Mouse (Mus musculus) limb, embryonic 12.5 days (tissue): ENCODE data around the gene Bco1. TPM values are rescaled to one million over a fixed set of nuclear protein-coding genes. Genes with fewer than 3 reads are reported as not detected.

ENCODE experiments used
- ATAC-seq: fragments of 200-750 bp; cut with Nextera tagmentation; 2 replicates; pipeline ENCODE4 v1.8.0; 2017; ENCODE audit warnings: low read depth, moderate TSS enrichment; ENCODE audit not compliant: insufficient number of reproducible peaks, insufficient read depth, low FRiP score, low TSS enrichment
- H3K27ac ChIP-seq: fragments of 300-500 bp; sonication (generic); 2 replicates; pipeline ENCODE4 v1.5.1; 2016; ENCODE audit warnings: mild to moderate bottlenecking, moderate library complexity
- H3K27me3 ChIP-seq: fragments of 300-500 bp; sonication (generic); 2 replicates; pipeline ENCODE4 v1.6.1; 2016; ENCODE audit warnings: mild to moderate bottlenecking, moderate library complexity
- H3K36me3 ChIP-seq: fragments of 300-500 bp; sonication (generic); 2 replicates; pipeline ENCODE4 v1.6.1; 2016; ENCODE audit warnings: mild to moderate bottlenecking, moderate library complexity
- H3K4me1 ChIP-seq: fragments of 300-500 bp; sonication (generic); replicated peaks from 2 replicates; pipeline ENCODE4 v1.6.1; 2016
- H3K4me2 ChIP-seq: fragments of 300-500 bp; sonication (generic); 2 replicates; pipeline ENCODE4 v1.6.1; 2016; ENCODE audit warnings: mild to moderate bottlenecking, moderate library complexity
- H3K4me3 ChIP-seq: fragments of 300-500 bp; sonication (generic); replicated peaks from 2 replicates; pipeline ENCODE4 v1.5.1; 2016; ENCODE audit warnings: mild to moderate bottlenecking
- H3K9ac ChIP-seq: fragments of 300-500 bp; sonication (generic); replicated peaks from 2 replicates; pipeline ENCODE4 v1.6.1; 2016; ENCODE audit warnings: mild to moderate bottlenecking, moderate library complexity
- H3K9me3 ChIP-seq: fragments of 300-500 bp; sonication (generic); 2 replicates; pipeline ENCODE4 v1.6.1; 2016; ENCODE audit warnings: mild to moderate bottlenecking, moderate library complexity
- WGBS: fragments of 180-500 bp; shearing (Covaris S2); methylation state at CpG from one replicate; pipeline ENCODE4 v1.1.7; 2016; 5-methylcytosine and 5-hydroxymethylcytosine counted together
- polyA plus RNA-seq: library from polyadenylated mRNA; unstranded; fragments of >200 nt; fragmentation: Nextera tagmentation; extraction: Ambion mirVana; gene quantifications from 2 replicates; pipeline ENCODE4 v1.2.1, GENCODE M21; 2016

Gene Bco1
- polyA plus RNA-seq, 1 experiment from 2014 or later: 0.14 TPM

GRCm38 (mm10) chr8:117116534-117116933 is 20.9 kb downstream of the Bco1 start:
- Histone ChIP-seq H3K27me3 (no peaks in the 10 kb centered on the region), H3K36me3 (no peaks in the 10 kb centered on the region)
- 73% methylated on average over 7 of the region's 7 CpGs for WGBS

GRCm38 (mm10) chr8:117118409-117118808 is 22.8 kb downstream of the Bco1 start:
- Histone ChIP-seq H3K4me2 (no peak overlapping the region), H3K27ac (no peak overlapping the region), H3K36me3 (no peaks in the 10 kb centered on the region), H3K4me1 (0 out of 2 replicates have a peak, but pooled peaks cover 8% of the 10 kb centered on the region), H3K27me3 (no peaks in the 10 kb centered on the region), H3K4me3 (no peak overlapping the region), H3K9ac (no peak overlapping the region), H3K9me3 (no peaks in the 10 kb centered on the region)
- no peak for ATAC-seq
- WGBS: 93% methylated on average over 9 of the region's 9 CpGs

More at GRCm38 (mm10) chr8:117116534-117116933, 20.9 kb downstream of the Bco1 start:
- no peak for ATAC-seq
- 0 out of 2 replicates have a peak, but pooled peaks cover 13% of the 10 kb centered on the region for H3K4me1 ChIP-seq
- no peak overlapping the region for H3K27ac ChIP-seq
- no peaks in the 10 kb centered on the region for H3K9me3 ChIP-seq
- no peak overlapping the region for H3K9ac ChIP-seq
- no peak overlapping the region for H3K4me3 ChIP-seq
- no peak overlapping the region for H3K4me2 ChIP-seq

- Histone ChIP-seq H3K27ac (no peak overlapping the region), H3K4me3 (no peak overlapping the region), H3K9me3 (no peaks in the 10 kb centered on the region), H3K27me3 (no peaks in the 10 kb centered on the region), H3K4me1 (no peaks in the 10 kb centered on the region), H3K9ac (no peak overlapping the region), H3K36me3 (no peaks in the 10 kb centered on the region), H3K4me2 (no peak overlapping the region)
- WGBS: 42% methylated on average over 8 of the region's 8 CpGs
- no peak for ATAC-seq
Measured at GRCm38 (mm10) chr8:117121277-117121676, 25.6 kb downstream of the Bco1 start.

- H3K4me2 ChIP-seq: no peak overlapping the region
- no peak overlapping the region for H3K4me3 ChIP-seq
- H3K36me3 ChIP-seq: no peaks in the 10 kb centered on the region
- no peak for ATAC-seq
- no peaks in the 10 kb centered on the region for H3K4me1 ChIP-seq
- 71% methylated on average over 13 of the region's 13 CpGs for WGBS
- no peaks in the 10 kb centered on the region for H3K9me3 ChIP-seq
- H3K27ac ChIP-seq: no peak overlapping the region
- no peaks in the 10 kb centered on the region for H3K27me3 ChIP-seq
- H3K9ac ChIP-seq: no peak overlapping the region
Measured at GRCm38 (mm10) chr8:117123850-117124633, 28.4 kb downstream of the Bco1 start.

- Histone ChIP-seq H3K27ac (no peak overlapping the region), H3K4me3 (no peak overlapping the region), H3K4me2 (no peak overlapping the region), H3K36me3 (no peaks in the 10 kb centered on the region), H3K9ac (no peak overlapping the region), H3K27me3 (no peaks in the 10 kb centered on the region), H3K4me1 (no peaks in the 10 kb centered on the region), H3K9me3 (no peaks in the 10 kb centered on the region)
- ATAC-seq: no peak
- 98% methylated on average over 3 of the region's 3 CpGs for whole genome bisulfite sequencing
Measured at GRCm38 (mm10) chr8:117125854-117126253, 30.2 kb downstream of the Bco1 start.

GRCm38 (mm10) chr8:117126411-117126810 is 30.8 kb downstream of the Bco1 start:
- WGBS: 95% methylated on average over 3 of the region's 3 CpGs

GRCm38 (mm10) chr8:117127063-117127462 is 31.4 kb downstream of the Bco1 start:
- Histone ChIP-seq H3K9me3 (no peaks in the 10 kb centered on the region), H3K4me3 (no peak overlapping the region), H3K27me3 (no peaks in the 10 kb centered on the region), H3K4me2 (no peak overlapping the region), H3K4me1 (no peaks in the 10 kb centered on the region), H3K9ac (no peak overlapping the region), H3K36me3 (no peaks in the 10 kb centered on the region), H3K27ac (no peak overlapping the region)
- 84% methylated on average over 8 of the region's 8 CpGs for WGBS
- ATAC-seq: no peak

More at GRCm38 (mm10) chr8:117126411-117126810, 30.8 kb downstream of the Bco1 start:
- Histone ChIP-seq H3K27me3 (no peaks in the 10 kb centered on the region), H3K9ac (no peak overlapping the region), H3K36me3 (no peaks in the 10 kb centered on the region), H3K4me2 (no peak overlapping the region), H3K9me3 (no peaks in the 10 kb centered on the region), H3K4me3 (no peak overlapping the region), H3K4me1 (no peaks in the 10 kb centered on the region), H3K27ac (no peak overlapping the region)
- no peak for ATAC-seq

DNA sequence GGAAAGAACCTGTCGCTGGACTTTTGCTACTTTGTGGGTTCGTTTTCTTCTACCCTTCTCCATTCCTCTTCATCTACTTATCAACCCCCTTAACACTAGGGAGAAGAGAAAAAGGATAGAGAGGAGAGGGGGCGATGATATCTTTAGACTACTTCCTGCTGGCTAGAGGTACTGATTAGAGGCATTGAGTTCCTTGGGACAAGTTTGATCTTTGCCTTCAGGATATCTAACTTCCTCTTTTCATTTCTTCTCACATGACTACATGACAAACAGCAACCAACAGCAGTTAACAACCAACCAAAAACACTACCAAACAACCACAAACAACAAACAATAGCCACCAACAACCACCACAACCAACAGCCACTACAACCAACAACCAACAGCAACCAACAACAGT is 38.0 kb downstream of the Bco1 start:
- no peak for ATAC-seq
- H3K4me3 ChIP-seq: no peak overlapping the region
- H3K4me1 ChIP-seq: no peaks in the 10 kb centered on the region
- no peaks in the 10 kb centered on the region for H3K36me3 ChIP-seq
- H3K9me3 ChIP-seq: no peaks in the 10 kb centered on the region
- H3K27ac ChIP-seq: no peak overlapping the region
- WGBS: 88% methylated on average over 3 of the region's 3 CpGs
- H3K4me2 ChIP-seq: no peak overlapping the region
- H3K9ac ChIP-seq: no peak overlapping the region
- H3K27me3 ChIP-seq: peaks cover 14% of the 10 kb centered on the region

DNA sequence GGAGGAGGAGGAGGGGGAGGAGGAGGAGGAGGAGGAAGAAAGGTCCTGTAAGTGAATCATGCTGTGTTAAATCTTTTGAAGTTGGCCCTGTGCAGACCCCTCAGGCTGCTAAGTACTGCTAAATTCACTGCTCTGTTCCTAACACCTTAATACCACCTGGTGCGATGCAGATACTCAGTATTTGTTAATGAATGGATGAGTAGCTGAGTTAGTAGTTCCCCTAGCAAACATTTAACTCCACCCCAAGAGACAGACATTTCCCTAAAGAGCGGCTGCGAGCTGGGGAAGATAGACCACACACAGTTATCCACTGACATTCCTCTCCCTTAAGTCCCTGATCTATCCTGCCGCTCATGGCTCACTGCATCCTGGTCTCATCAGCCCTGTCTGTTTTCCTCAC is 40.7 kb downstream of the Bco1 start:
- Histone ChIP-seq H3K36me3 (no peaks in the 10 kb centered on the region), H3K27ac (no peak overlapping the region), H3K27me3 (peaks cover 14% of the 10 kb centered on the region), H3K9me3 (no peaks in the 10 kb centered on the region), H3K9ac (no peak overlapping the region), H3K4me2 (no peak overlapping the region), H3K4me1 (no peaks in the 10 kb centered on the region), H3K4me3 (no peak overlapping the region)
- no peak for ATAC-seq
- 15% methylated on average over 4 of the region's 4 CpGs for WGBS

GRCm38 (mm10) chr8:117136763-117137162 is 41.1 kb downstream of the Bco1 start:
- no peak overlapping the region for H3K4me3 ChIP-seq
- H3K27ac ChIP-seq: no peak overlapping the region
- no peak for ATAC-seq
- no peak overlapping the region for H3K9ac ChIP-seq
- H3K27me3 ChIP-seq: peaks cover 14% of the 10 kb centered on the region
- no peaks in the 10 kb centered on the region for H3K36me3 ChIP-seq
- no peaks in the 10 kb centered on the region for H3K9me3 ChIP-seq
- 36% methylated on average over 2 of the region's 2 CpGs for WGBS
- no peak overlapping the region for H3K4me2 ChIP-seq
- no peaks in the 10 kb centered on the region for H3K4me1 ChIP-seq

DNA sequence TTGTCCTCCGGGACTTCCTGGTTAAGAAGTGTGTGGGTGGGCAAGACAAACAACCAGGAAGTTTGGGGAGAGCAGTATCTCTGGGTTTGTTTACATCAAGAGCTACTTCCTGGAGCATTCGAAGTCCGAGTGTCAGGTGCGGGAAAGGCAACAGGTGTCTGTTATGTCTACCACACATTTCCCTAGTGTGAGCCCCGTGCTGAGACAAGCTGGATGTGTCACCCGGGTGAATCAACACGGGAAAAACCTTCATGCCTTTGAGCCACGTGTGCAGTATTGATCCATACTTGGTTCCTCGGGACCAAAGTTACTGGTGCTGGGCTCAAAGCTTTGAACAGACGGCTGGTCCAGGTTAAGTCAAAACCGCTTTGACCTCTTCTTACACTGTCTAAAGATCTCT is 41.7 kb downstream of the Bco1 start:
- WGBS: 58% methylated on average over 11 of the region's 11 CpGs
- H3K9ac ChIP-seq: no peak overlapping the region
- ATAC-seq: no peak
- no peak overlapping the region for H3K4me2 ChIP-seq
- peaks cover 14% of the 10 kb centered on the region for H3K27me3 ChIP-seq
- no peaks in the 10 kb centered on the region for H3K4me1 ChIP-seq
- H3K9me3 ChIP-seq: no peaks in the 10 kb centered on the region
- H3K4me3 ChIP-seq: no peak overlapping the region
- H3K36me3 ChIP-seq: no peaks in the 10 kb centered on the region
- no peak overlapping the region for H3K27ac ChIP-seq

DNA sequence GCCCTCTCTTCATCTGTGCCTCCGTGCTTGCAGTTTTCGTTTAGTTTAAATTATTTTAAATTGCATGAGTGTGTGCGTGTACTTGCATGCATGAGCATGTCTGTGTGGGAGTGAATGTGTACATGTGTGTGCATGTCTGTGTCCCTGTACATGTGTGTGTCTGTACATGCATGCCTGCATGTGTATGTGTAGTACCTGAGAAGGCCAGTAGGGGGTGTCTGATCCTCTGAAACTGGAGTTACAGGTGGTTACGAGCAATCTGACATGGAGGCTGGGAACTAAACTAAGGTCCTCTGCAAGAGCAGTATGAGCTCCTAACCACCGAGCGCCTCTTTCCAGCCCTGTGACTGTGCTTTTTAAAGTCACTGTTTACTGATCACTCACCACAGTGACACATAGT is 52.9 kb downstream of the Bco1 start:
- WGBS: 91% methylated on average over 6 of the region's 6 CpGs

More for the DNA sequence above, 52.9 kb downstream of the Bco1 start:
- H3K4me1 ChIP-seq: no peaks in the 10 kb centered on the region
- H3K27ac ChIP-seq: no peak overlapping the region
- H3K36me3 ChIP-seq: no peaks in the 10 kb centered on the region
- H3K27me3 ChIP-seq: no peaks in the 10 kb centered on the region
- no peak for ATAC-seq
- no peak overlapping the region for H3K9ac ChIP-seq
- no peaks in the 10 kb centered on the region for H3K9me3 ChIP-seq
- H3K4me2 ChIP-seq: no peak overlapping the region
- no peak overlapping the region for H3K4me3 ChIP-seq
